Mouse (Mus musculus) layer of hippocampus, adult 8-10 months (tissue): ENCODE results near the gene Gm14393. TPM values are rescaled to one million over a fixed set of nuclear protein-coding genes. Genes with fewer than 3 reads are reported as not detected.
"Not testable (repeated sequence)": the region's sequence is repeated elsewhere in the genome, so short reads cannot be mapped to it uniquely, and the experiment has no call there.

Source experiments
- DNase-seq, 2 experiments: peaks; one replicate each; pipeline ENCODE4 v3.0.0; 2022; ENCODE audit warnings: low spot score in 2 of 2
- total RNA-seq, 4 experiments: library from RNA; stranded (reverse); gene quantifications; 2 replicates each; pipeline ENCODE4 v1.2.4; 2022

The Gm14393 gene
- total RNA-seq: 1 to 10 TPM in 1 of 4 experiments, not detected in 3; 2.5 TPM

GRCm38 (mm10) chr2:175067681-175068261, at the start of gene Gm14393:
TSS of gene Gm14393 (minus strand) at chr2:175067781.
- not testable (repeated sequence) for DNase-seq

- not testable (repeated sequence) for DNase-seq
Measured at GRCm38 (mm10) chr2:175044268-175044667, 23.3 kb downstream of the Gm14393 start.

Other genes starting within 250 kb of the Gm14393 start
- gene Gm14444, start 57.5 kb downstream of the Gm14393 start, total RNA-seq: 1 to 10 TPM in 3 of 4 experiments, under 1 TPM in 1; 0.67 to 3.2 (median 2.1) TPM
- gene Gm14399, start 74.2 kb upstream of the Gm14393 start, total RNA-seq: 10 to 100 TPM; 22.8 to 28.8 (median 27.4) TPM
- gene Gm14443, start 108.1 kb upstream of the Gm14393 start, total RNA-seq: 1 to 10 TPM; 6.1 to 8.8 (median 8.4) TPM
- gene Gm14391, start 139.1 kb upstream of the Gm14393 start, total RNA-seq: 100 to 1,000 TPM in 3 of 4 experiments, 10 to 100 TPM in 1; 96.0 to 126 (median 110) TPM
- gene Gm14440, start 207.3 kb upstream of the Gm14393 start, total RNA-seq: 10 to 100 TPM in 1 of 4 experiments, not detected in 3; 16.9 TPM